Mouse (Mus musculus) activated CD4-positive, CD25-positive, alpha-beta regulatory T cell (primary cell): ENCODE results near the gene Hlcs. TPM values are rescaled to one million over a fixed set of nuclear protein-coding genes. Genes with fewer than 3 reads are reported as not detected.

ENCODE experiments used
- polyA plus RNA-seq, 2 experiments: library from polyadenylated mRNA; unstranded; fragments of 100-300 nt; shearing (Covaris generic); gene quantifications; one replicate each; pipeline ENCODE4 v1.2.1; 2017

Gene Hlcs
- polyA plus RNA-seq = 10 to 100 TPM in 1 of 2 experiments, 1 to 10 TPM in 1; 7.6 to 13.5 TPM

DNA sequence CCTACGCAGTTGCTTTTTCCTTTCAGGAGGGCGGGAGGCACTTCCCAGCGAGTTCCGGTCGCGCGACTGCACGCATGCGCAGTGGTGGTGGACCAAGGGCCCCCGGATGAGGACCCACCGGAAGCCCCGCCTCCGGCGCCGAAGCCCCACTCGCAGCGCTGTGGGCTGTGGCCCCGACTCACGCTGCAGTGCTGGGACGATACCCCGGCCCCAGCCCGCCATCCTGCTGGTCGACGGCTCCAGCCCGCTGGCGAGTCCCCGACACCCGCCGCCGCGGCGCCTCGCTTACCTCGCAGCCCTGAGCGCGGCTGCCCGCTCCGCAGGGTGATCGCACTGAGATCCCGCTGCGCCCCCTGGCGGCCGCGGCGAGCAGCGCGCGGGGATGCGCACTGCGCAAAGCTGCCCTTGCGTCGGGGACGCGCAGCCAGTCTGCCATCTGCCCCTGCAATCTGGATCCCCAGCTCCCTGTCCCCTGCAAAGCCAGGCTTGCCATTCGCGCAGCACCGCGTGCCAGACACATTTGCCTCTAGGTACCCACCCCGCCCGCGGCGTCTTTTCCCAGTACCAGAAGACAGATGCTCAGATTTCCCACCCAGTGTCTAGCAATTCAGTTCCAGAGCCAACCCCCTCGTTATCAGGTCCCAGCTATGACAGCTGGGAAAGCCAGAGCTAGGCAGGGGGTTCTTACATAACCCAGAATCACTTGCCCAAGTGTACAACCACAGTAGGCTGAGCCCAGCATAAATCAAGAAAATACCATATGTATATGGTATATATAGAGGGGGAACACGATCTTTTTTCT lies at the start of gene Hlcs:
Gene Hlcs (minus strand): TSS at position 343 of the 802 bp plus-strand sequence.

DNA sequence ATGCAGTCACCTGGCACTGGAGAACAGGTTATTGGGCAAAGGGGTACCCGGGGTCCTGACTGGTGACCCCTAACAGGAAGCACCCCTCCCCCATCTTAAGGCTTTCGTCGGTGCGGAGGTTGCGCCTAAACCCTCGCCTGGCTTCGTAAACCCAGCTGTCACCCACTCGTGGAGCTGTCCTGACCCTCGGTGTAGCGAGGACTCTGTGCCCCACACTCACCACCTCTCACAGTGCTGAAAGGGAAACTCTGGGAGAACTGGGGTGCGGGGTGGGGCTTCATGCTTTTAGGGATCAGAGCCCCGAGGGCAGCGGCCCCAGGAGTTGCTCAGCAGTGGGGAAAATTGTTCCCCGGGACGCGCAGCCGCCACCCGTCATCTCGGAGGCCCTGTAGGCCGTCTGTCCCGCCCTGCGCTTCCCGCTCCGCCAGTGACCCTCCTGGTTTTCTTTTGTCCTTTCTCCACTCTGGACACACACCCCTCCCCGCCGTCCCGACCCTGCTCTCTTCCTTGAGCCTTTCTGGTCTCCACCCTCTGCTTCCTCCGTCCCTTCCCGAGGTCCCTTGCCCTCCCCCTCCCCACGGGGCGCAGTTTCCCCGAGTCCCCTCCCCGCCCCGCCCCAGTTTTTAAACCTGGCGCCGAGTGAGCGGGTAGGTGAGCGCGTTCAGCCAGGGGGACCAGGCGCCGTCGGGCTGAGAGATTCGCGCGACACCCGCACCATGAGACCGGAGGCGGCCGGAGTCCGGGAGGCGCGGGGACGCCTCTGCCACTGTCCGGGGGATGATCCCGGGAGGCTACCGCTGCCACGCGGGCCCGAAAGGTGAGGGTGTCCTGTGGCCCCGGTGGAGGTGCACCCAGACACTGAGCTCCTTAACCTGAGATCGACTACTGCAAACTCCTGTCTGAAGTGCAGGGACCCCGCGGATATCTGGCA lies 14.7 kb upstream of the Hlcs start, which contains the start of gene Ripply3:
Gene Ripply3 (plus strand): TSS at position 640 of the 931 bp plus-strand sequence.

DNA sequence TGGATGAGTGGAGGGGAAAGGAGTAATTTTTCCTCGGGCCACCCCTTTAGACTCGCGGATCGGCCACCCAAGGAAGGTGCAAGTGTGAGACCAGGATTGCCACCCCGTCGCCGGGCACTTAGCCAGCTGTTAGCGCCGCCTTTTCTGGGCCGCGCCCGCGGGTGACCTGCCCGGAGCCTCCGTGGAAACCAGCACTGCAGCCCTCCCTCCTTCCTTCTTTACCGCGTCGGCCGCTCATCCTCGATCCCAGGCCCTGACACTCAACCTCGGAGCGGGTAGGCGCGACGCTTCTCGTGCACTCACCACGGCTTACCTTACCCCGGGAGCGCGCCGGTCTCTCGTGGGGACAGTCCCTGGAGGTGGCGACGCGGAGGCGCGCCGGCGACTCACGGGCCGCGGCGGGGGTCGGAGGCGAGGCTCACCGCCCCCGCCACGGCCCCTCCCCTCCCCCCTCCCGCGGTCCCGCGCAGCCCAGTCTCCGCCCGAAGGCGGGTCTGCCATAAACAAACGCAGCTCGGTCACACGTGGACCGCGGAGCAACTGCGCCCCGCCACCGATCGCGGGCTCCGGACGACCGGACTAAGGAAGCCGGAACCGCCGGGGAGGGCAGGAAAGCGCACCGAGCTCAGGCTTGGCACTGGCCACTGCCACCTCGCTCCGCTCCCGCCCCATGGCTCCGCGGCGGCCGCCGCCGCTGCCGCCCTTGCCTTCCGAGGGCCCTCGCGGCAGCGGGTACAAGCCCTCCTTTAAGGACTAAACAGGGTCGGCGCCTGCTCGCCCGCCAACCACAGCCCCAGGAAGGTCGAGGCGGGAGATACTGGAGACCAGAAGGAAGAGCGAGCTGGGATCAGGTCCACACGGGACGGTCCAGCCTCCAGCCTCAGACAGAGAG lies 228.4 kb downstream of the Hlcs start, which contains the start of gene Sim2:
Gene Sim2 (plus strand): TSS at position 221 of the 892 bp plus-strand sequence.

Other genes with a start within 250 kb of the Hlcs start
- gene Sim2, start 228.6 kb downstream of the Hlcs start, polyA plus RNA-seq = under 1 TPM in 1 of 2 experiments, not detected in 1; 0.10 TPM
- gene Ripply3, start 14.8 kb upstream of the Hlcs start, polyA plus RNA-seq = 1 to 10 TPM in 1 of 2 experiments, under 1 TPM in 1; 0.15 to 1.3 TPM
- 10 to 100 TPM; 37.5 to 83.9 TPM for gene Ttc3, start 57.0 kb upstream of the Hlcs start, polyA plus RNA-seq
- gene Pigp, start 58.3 kb upstream of the Hlcs start, polyA plus RNA-seq = 100 to 1,000 TPM in 1 of 2 experiments, 10 to 100 TPM in 1; 63.5 to 102 TPM
- gene Vps26c, start 213.3 kb upstream of the Hlcs start, polyA plus RNA-seq = 10 to 100 TPM; 70.8 to 71.4 TPM